Mouse (Mus musculus) monocyte, adult 59 days (primary cell): ENCODE results near the gene Vmn2r60. TPM values are rescaled to one million over a fixed set of nuclear protein-coding genes. Genes with fewer than 3 reads are reported as not detected.

Experiments
- total RNA-seq, 2 experiments: library from RNA; stranded (reverse); gene quantifications; one replicate each; pipeline ENCODE4 v1.2.4; 2023

The Vmn2r60 gene
- total RNA-seq: under 1 TPM; 0.03 to 0.06 TPM

GRCm38 (mm10) chr7:42107470-42107869 lies at the start of gene Vmn2r60:
Gene Vmn2r60 (plus strand): TSS chr7:42107770.

GRCm38 (mm10) chr7:42058923-42059322 lies 48.6 kb upstream of the Vmn2r60 start, which contains the start of gene Vmn2r59:
Gene Vmn2r59 (minus strand): TSS chr7:42059023.

Other genes with a start within 250 kb of the Vmn2r60 start
- not detected for gene Vmn2r58, start 235.1 kb upstream of the Vmn2r60 start, total RNA-seq
- not detected for gene Vmn2r59, start 48.7 kb upstream of the Vmn2r60 start, total RNA-seq
- not detected for gene Vmn2r61, start 152.3 kb downstream of the Vmn2r60 start, total RNA-seq